Mouse (Mus musculus) E14TG2a.4 (cell line): ENCODE measurements at regions not wholly inside any gene's neighbourhood (a gene's known extent, or its start where the extent isn't known, plus 50 kb on each side); places are given as distances from the start of the nearest gene placed in this dataset.
A peak's percentile ranks its signal among the peaks of the same experiment; 100 is the strongest.

ENCODE experiments used
- H3K27me3 ChIP-seq: 2 replicates; pipeline ENCODE4 v1.6.1; 2014; ENCODE audit warnings: low read length, control low read depth; ENCODE audit not compliant: insufficient read depth
- H3K36me3 ChIP-seq: 2 replicates; pipeline ENCODE4 v1.6.1; 2014; ENCODE audit warnings: low read length, control low read depth; ENCODE audit not compliant: insufficient read depth
- H3K4me1 ChIP-seq: replicated peaks from 2 replicates; pipeline ENCODE4 v1.6.1; 2014; ENCODE audit warnings: low read depth, low read length, control low read depth
- H3K4me3 ChIP-seq: replicated peaks from 2 replicates; pipeline ENCODE4 v1.5.1; 2014; ENCODE audit warnings: mild to moderate bottlenecking, low read length
- H3K9me3 ChIP-seq: 2 replicates; pipeline ENCODE4 v1.6.1; 2014; ENCODE audit warnings: low read length, control low read depth
- CTCF ChIP-seq: conservative IDR thresholded peaks from 2 replicates; pipeline ENCODE4 v1.5.1; 2014; ENCODE audit warnings: low read length
- NANOG ChIP-seq: IDR thresholded peaks from 2 replicates; pipeline ENCODE4 v1.6.1; 2014; ENCODE audit warnings: borderline replicate concordance, low read length, mixed read lengths
- POU5F1 ChIP-seq: IDR thresholded peaks from 2 replicates; pipeline ENCODE4 v1.6.1; 2014; ENCODE audit warnings: low read length, borderline replicate concordance

- H3K36me3 ChIP-seq = no peaks in the 10 kb centered on the region
- H3K4me1 ChIP-seq = no peaks in the 10 kb centered on the region
- H3K4me3 ChIP-seq = no peak overlapping the region
- peaks cover 19% of the 10 kb centered on the region for H3K9me3 ChIP-seq
- TF ChIP-seq POU5F1 (no peak), CTCF (no peak), NANOG (no peak)
- H3K27me3 ChIP-seq = no peaks in the 10 kb centered on the region
Observed at GRCm38 (mm10) chr16:27138384-27138783, 146.9 kb upstream of the Gmnc start.

GRCm38 (mm10) chr16:27138987-27139386 lies 147.5 kb upstream of the Gmnc start:
- H3K4me1 ChIP-seq = no peaks in the 10 kb centered on the region
- H3K36me3 ChIP-seq = no peaks in the 10 kb centered on the region
- H3K9me3 ChIP-seq = peaks cover 19% of the 10 kb centered on the region
- H3K4me3 ChIP-seq = no peak overlapping the region
- TF ChIP-seq CTCF = no peak
- TF ChIP-seq POU5F1 = no peak
- no peak for TF ChIP-seq NANOG
- no peaks in the 10 kb centered on the region for H3K27me3 ChIP-seq

GRCm38 (mm10) chr16:27140037-27140436 lies 148.6 kb upstream of the Gmnc start:
- Histone ChIP-seq H3K4me3 (no peak overlapping the region), H3K4me1 (no peaks in the 10 kb centered on the region), H3K9me3 (peaks cover 18% of the 10 kb centered on the region), H3K36me3 (no peaks in the 10 kb centered on the region), H3K27me3 (no peaks in the 10 kb centered on the region)
- TF ChIP-seq CTCF (peak; percentile 94), POU5F1 (no peak)

GRCm38 (mm10) chr16:27155805-27156204 lies 151.5 kb upstream of the Ostn start:
- Histone ChIP-seq H3K4me1 (no peaks in the 10 kb centered on the region), H3K36me3 (no peaks in the 10 kb centered on the region), H3K4me3 (no peak overlapping the region), H3K27me3 (no peaks in the 10 kb centered on the region), H3K9me3 (no peaks in the 10 kb centered on the region)
- no peak for TF ChIP-seq NANOG
- TF ChIP-seq POU5F1 = no peak
- no peak for TF ChIP-seq CTCF

GRCm38 (mm10) chr16:27195650-27196049 lies 111.6 kb upstream of the Ostn start:
- no peaks in the 10 kb centered on the region for H3K36me3 ChIP-seq
- TF ChIP-seq CTCF = no peak
- H3K9me3 ChIP-seq = no peaks in the 10 kb centered on the region

More at GRCm38 (mm10) chr16:27195650-27196049, 111.6 kb upstream of the Ostn start:
- no peaks in the 10 kb centered on the region for H3K4me1 ChIP-seq
- no peak overlapping the region for H3K4me3 ChIP-seq
- no peaks in the 10 kb centered on the region for H3K27me3 ChIP-seq
